Mouse (Mus musculus) intestine, postnatal 0 days (tissue): ENCODE results near the gene Adcy3. TPM values are rescaled to one million over a fixed set of nuclear protein-coding genes. Genes with fewer than 3 reads are reported as not detected.

ENCODE experiments used
- ATAC-seq: fragments of 200-750 bp; cut with Nextera tagmentation; 2 replicates; pipeline ENCODE4 v1.8.0; 2017; ENCODE audit warnings: mild to moderate bottlenecking, moderate TSS enrichment, moderate library complexity
- H3K27ac ChIP-seq: fragments of 300-500 bp; sonication (generic); 2 replicates; pipeline ENCODE4 v1.5.1; 2014; ENCODE audit warnings: mild to moderate bottlenecking, low read depth, low read length, moderate library complexity
- H3K27me3 ChIP-seq: fragments of 300-500 bp; sonication (generic); replicated peaks from 2 replicates; pipeline ENCODE4 v1.6.1; 2014; ENCODE audit warnings: low read length, mixed read lengths; ENCODE audit not compliant: control insufficient read depth, insufficient read depth
- H3K36me3 ChIP-seq: fragments of 300-500 bp; sonication (generic); 2 replicates; pipeline ENCODE4 v1.6.1; 2014; ENCODE audit warnings: mild to moderate bottlenecking, moderate library complexity; ENCODE audit not compliant: control insufficient read depth, insufficient read depth
- H3K4me1 ChIP-seq: fragments of 300-500 bp; sonication (generic); replicated peaks from 2 replicates; pipeline ENCODE4 v1.6.1; 2014; ENCODE audit warnings: antibody characterized with exemption, low read length, mixed read lengths; ENCODE audit not compliant: control insufficient read depth, insufficient read depth
- H3K4me2 ChIP-seq: fragments of 300-500 bp; sonication (generic); replicated peaks from 2 replicates; pipeline ENCODE4 v1.6.1; 2014; ENCODE audit warnings: low read depth, mild to moderate bottlenecking, moderate library complexity
- H3K4me3 ChIP-seq: fragments of 300-500 bp; sonication (generic); 2 replicates; pipeline ENCODE4 v1.5.1; 2014; ENCODE audit warnings: low read depth, low read length
- H3K9ac ChIP-seq: fragments of 300-500 bp; sonication (generic); 2 replicates; pipeline ENCODE4 v1.6.1; 2014; ENCODE audit warnings: mild to moderate bottlenecking, low read depth, low read length
- H3K9me3 ChIP-seq: fragments of 300-500 bp; sonication (generic); 2 replicates; pipeline ENCODE4 v1.6.1; 2016; ENCODE audit warnings: mixed run types; ENCODE audit not compliant: control insufficient read depth
- CTCF ChIP-seq: sonication (generic); IDR thresholded peaks from 2 replicates; pipeline ENCODE4 v1.5.1; 2016; ENCODE audit warnings: low read depth, mild to moderate bottlenecking, control low read depth, antibody characterized with exemption, moderate library complexity
- WGBS: fragments of 180-500 bp; shearing (Covaris S2); extraction: QIAGEN DNeasy Blood & Tissue Kit; methylation state at CpG from one replicate; pipeline ENCODE4 v1.1.7; 2014; 5-methylcytosine and 5-hydroxymethylcytosine counted together
- polyA plus RNA-seq: library from polyadenylated mRNA; unstranded; fragments of >200 nt; fragmentation: Nextera tagmentation; extraction: Ambion mirVana; gene quantifications from 2 replicates; pipeline ENCODE4 v1.2.1, GENCODE M21; 2015

The Adcy3 gene
- polyA plus RNA-seq, 1 experiment from 2014 or later: 8.1 TPM

DNA sequence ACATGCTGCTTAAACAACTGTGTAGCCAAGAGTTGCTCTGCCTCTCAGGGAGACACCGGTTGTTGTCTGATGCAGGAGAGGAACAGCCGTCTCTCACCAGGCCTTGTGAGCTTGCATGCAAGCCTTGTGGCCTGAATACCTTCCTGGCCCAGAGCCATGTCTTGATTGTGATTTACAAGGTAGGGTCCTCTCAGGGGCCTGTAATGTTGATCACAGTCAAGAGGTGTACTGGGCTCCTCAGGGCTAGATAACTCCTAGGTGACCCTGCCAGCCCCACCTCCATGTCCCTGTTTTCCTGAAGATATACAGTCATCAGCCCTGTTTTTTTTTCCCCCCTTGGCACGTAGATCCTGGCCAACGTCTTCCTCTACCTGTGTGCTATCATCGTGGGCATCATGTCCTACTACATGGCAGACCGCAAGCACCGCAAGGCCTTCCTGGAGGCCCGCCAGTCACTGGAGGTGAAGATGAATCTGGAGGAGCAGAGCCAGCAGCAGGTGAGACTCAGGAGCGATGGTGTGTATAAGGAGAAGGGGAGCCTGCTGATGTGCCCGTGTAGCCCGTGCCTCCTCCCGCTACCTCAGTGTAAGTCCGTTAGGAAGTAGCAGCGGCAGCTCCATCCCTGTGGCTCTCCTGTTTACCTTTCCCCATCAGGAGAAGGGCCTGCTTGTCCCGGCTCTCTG is 40.3 kb downstream of the Adcy3 start:
- H3K27ac ChIP-seq: no peak overlapping the region
- H3K4me3 ChIP-seq: no peak overlapping the region
- H3K27me3 ChIP-seq: no peaks in the 10 kb centered on the region
- no peak overlapping the region for H3K4me2 ChIP-seq
- no peak overlapping the region for H3K9ac ChIP-seq
- no peak for TF ChIP-seq CTCF
- H3K4me1 ChIP-seq: no peaks in the 10 kb centered on the region
- H3K36me3 ChIP-seq: peaks cover 7% of the 10 kb centered on the region; the same call in 1 of the 2 replicates
- no peaks in the 10 kb centered on the region for H3K9me3 ChIP-seq
- 68% methylated on average over 15 of the region's 15 CpGs for WGBS
- no peak for ATAC-seq

DNA sequence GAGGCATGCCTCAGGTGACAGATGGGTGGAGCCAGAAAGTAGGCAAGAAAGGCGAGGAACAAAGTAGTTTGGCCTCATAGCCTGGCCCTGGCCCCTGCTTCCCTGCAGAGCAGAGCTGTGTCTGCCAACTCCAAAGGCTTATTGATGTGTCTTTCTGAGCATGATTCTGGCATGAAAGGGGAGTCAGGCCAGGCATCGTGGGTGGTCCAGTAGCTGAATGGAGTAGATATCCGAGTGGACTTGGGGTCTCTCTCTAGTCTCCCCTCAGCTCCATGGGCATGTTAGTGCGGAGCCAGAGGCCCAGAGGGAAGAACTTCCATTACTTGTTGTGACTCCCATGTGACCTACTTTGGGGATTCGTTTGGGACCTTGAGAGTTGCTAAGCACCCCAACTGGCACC is 45.9 kb downstream of the Adcy3 start:
- no peak for TF ChIP-seq CTCF
- WGBS: 52% methylated on average over 5 of the region's 5 CpGs
- no peak for ATAC-seq

DNA sequence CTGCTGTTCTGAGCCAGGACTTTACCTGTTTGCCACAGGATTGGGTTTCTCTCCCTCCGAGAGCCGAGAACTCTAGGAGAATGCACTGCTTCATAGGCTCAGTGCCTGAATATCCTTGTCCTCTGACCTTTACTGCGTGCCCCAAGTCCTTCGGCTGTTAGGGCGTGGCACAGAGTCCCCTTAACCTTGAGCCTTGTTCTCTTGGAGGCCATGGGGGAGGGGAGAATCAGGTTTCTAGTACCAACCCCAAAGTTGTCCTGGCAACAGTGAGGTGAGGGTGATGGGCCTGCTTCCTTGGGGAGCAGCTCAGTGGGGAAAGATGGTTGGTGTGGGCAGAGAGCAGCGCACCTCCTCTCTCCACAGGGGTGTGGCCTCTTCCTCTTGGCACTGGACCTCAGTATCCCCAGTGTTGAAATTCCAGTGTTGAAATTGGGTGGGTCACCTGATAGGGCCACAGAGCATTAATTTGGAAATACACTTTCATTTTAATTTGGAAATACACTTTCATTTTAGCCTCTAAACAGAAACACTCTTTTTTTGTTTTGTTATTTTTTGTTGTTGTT is 46.8 kb downstream of the Adcy3 start:
- H3K9me3 ChIP-seq: no peaks in the 10 kb centered on the region
- no peak overlapping the region for H3K9ac ChIP-seq
- ATAC-seq: no peak
- H3K4me3 ChIP-seq: no peak overlapping the region
- H3K27me3 ChIP-seq: no peaks in the 10 kb centered on the region
- H3K27ac ChIP-seq: no peak overlapping the region
- no peaks in the 10 kb centered on the region for H3K4me1 ChIP-seq
- TF ChIP-seq CTCF: no peak
- WGBS: 67% methylated on average over 6 of the region's 6 CpGs
- no peaks in the 10 kb centered on the region; the same call in 1 of the 2 replicates for H3K36me3 ChIP-seq
- H3K4me2 ChIP-seq: no peak overlapping the region

More for the DNA sequence above, 45.9 kb downstream of the Adcy3 start:
- peaks cover under 1% of the 10 kb centered on the region; the same call in 1 of the 2 replicates for H3K36me3 ChIP-seq
- no peaks in the 10 kb centered on the region for H3K4me1 ChIP-seq
- no peak overlapping the region for H3K27ac ChIP-seq
- no peak overlapping the region for H3K4me3 ChIP-seq
- H3K4me2 ChIP-seq: no peak overlapping the region
- H3K9me3 ChIP-seq: no peaks in the 10 kb centered on the region
- H3K9ac ChIP-seq: no peak overlapping the region
- no peaks in the 10 kb centered on the region for H3K27me3 ChIP-seq

DNA sequence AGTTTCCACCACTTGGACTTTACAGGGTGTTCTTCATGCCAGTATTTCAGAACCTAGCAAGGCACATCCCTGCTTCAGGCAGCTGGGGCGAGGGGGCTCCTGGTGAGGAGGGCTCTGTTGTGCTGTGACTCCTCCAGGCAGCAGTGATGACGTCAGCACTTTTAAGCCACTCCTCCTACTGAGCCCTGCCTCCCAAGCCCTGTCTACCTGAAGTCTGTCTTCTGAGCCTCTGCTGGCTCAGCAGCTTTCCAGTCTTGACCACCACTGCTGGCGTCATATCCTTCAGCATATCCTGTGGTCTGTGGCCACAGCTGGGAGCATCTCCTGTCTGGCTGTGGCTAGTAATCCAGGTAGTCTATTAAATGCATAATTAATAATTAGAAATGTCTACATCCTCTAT is 47.6 kb downstream of the Adcy3 start:
- no peak for ATAC-seq
- no peaks in the 10 kb centered on the region for H3K4me1 ChIP-seq
- H3K36me3 ChIP-seq: no peaks in the 10 kb centered on the region; the same call in 1 of the 2 replicates
- H3K27me3 ChIP-seq: no peaks in the 10 kb centered on the region
- no peak overlapping the region for H3K27ac ChIP-seq
- H3K4me2 ChIP-seq: no peak overlapping the region
- TF ChIP-seq CTCF: no peak
- H3K4me3 ChIP-seq: no peak overlapping the region
- H3K9me3 ChIP-seq: no peaks in the 10 kb centered on the region
- H3K9ac ChIP-seq: no peak overlapping the region
- WGBS: 63% methylated on average over 3 of the region's 3 CpGs

DNA sequence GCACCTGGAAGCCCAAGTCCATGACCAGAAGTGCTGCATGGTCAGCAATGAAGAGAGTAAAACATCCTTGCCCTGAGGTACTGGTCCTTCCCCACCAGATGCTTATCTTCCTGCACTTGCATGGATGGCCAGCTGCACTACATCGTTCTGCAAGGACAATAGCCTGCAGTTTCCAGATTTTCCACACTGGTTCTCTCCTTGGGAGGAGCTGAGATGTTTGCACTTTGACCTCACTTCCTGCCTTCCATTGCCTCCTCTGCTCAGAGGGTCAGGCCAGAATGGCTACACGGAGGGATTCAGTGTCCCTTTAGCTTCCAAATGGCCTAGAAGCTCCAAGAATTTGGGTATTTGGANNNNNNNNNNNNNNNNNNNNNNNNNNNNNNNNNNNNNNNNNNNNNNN is 51.7 kb downstream of the Adcy3 start:
- Histone ChIP-seq H3K9ac (no peak overlapping the region), H3K27me3 (no peaks in the 10 kb centered on the region), H3K36me3 (no peaks in the 10 kb centered on the region), H3K4me3 (no peak overlapping the region), H3K4me1 (peaks cover 9% of the 10 kb centered on the region; the same call in 1 of the 2 replicates), H3K27ac (no peak overlapping the region), H3K9me3 (no peaks in the 10 kb centered on the region), H3K4me2 (no peak overlapping the region)
- TF ChIP-seq CTCF: no peak
- no peak for ATAC-seq
- WGBS: 38% methylated on average over 2 of the region's 2 CpGs

DNA sequence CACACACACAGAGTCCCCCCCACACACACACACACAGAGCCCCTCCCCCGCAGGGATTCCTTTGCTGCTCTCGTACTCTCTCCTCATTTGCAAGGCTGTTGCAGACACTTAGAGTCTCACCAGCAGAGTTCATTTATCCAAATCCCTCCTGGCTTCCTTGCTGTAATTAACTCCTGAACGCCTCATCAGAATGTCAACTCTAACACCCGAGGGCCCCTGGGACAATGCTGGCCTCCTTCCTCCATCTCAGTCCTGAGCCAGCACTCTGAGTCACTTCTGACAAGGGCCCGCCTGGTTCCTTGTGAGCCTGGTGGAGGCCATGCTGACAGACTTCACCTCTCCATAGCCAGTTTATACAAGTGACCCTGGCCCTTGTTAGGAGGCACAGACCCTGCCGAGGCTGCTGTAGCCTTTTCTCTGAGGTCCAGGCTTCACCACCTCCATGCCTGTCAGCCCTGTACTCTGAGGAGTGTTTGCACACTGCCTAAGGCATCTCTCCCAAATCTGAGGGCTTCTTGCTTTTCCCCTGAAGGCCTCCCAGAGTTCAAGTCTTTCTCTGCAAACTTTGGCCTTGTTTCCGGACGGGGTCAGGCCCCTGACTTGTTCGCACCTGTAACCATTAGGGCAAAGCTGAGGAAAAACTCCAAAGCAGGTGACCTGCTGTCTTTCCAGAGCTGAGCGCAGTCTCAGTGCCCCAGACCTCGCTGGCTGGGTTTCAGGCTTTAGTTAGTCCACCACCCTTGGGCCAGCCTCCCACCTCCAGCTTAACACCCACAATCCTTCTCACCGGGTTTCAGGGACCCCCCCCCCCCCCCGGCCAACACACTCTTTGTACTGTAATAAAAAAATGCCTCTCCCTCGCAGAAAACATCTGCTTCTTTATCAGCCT is 55.5 kb downstream of the Adcy3 start:
- Histone ChIP-seq H3K27ac (0 out of 2 replicates have a peak overlapping the region, but pooled peaks have one; percentile 28), H3K27me3 (no peaks in the 10 kb centered on the region), H3K9me3 (no peaks in the 10 kb centered on the region), H3K36me3 (no peaks in the 10 kb centered on the region), H3K9ac (no peak overlapping the region), H3K4me2 (no peak overlapping the region), H3K4me1 (peaks cover 9% of the 10 kb centered on the region; the same call in 1 of the 2 replicates), H3K4me3 (no peak overlapping the region)
- no peak for TF ChIP-seq CTCF
- peak; percentile 73 for ATAC-seq
- WGBS: 26% methylated on average over 14 of the region's 14 CpGs
